Mouse (Mus musculus) Patski (cell line): ENCODE measurements around the gene Thop1. TPM values are rescaled to one million over a fixed set of nuclear protein-coding genes. Genes with fewer than 3 reads are reported as not detected.
A peak's percentile ranks its signal among the peaks of the same experiment; 100 is the strongest.

ENCODE experiments used
- ATAC-seq: fragments of 100-300 bp; one replicate; pipeline ENCODE4 v1.8.0; 2021
- CTCF ChIA-PET: fragments of 350-600 bp; sonication (Branson Sonifier 250); formaldehyde crosslinking; loops from one replicate; lab custom pipeline; 2022; ENCODE audit warnings: inconsistent platforms; lab: Charles Lee
- POLR2A ChIA-PET: fragments of 350-600 bp; sonication (Branson Sonifier 250); formaldehyde crosslinking; loops from one replicate; lab custom pipeline; 2022; ENCODE audit warnings: antibody characterized with exemption, inconsistent platforms; lab: Charles Lee
- DNase-seq: peaks from one replicate; pipeline ENCODE4 v3.0.0-alpha.2; 2011; ENCODE audit warnings: low read depth, low spot score
- H3K27me3 ChIP-seq: fragments of 371-371 bp; one replicate; pipeline ENCODE4 v1.5.1; 2021
- CTCF ChIP-seq: fragments of 100-300 bp; IDR thresholded peaks from one replicate; pipeline ENCODE4 v1.5.1; 2021
- in situ Hi-C: fragments of 300-500 bp; cut with MboI; formaldehyde crosslinking; loops from 3 replicates; pipeline ENCODE4 v1.11.1; 2018; ENCODE audit warnings: low pct_unique_long_range_greater_than_20kb, mixed read lengths
- polyA plus RNA-seq: library from polyadenylated mRNA; unstranded; gene quantifications from one replicate; pipeline ENCODE4 v1.2.3, GENCODE M21; 2021

Thop1 gene
- 43.3 TPM for polyA plus RNA-seq

GRCm38 (mm10) chr10:81069836-81070235 is at the start of gene Thop1:
TSS of gene Thop1 (plus strand) at chr10:81070035.
- no peaks in the 10 kb centered on the region for H3K27me3 ChIP-seq
- in situ Hi-C loops = loop anchor here (10.0 kb wide), 1 partner anchor 105 kb away; the partner anchor contains the start of gene Eef2
- TF ChIP-seq CTCF = no peak
- peak; percentile 93 for DNase-seq
- CTCF ChIA-PET = interaction anchor here (1.6 kb wide), 1 partner anchor 71 kb away, joined by 3 read pairs; no protein-coding TSS in a partner anchor
- ATAC-seq = peak; percentile 69
- POLR2A ChIA-PET = interaction anchor here (0.7 to 1.4 kb wide), 3 partner anchors 9 to 137 kb away, joined by 3 read pairs; partner anchors contain the start of gene Sgta

- CTCF ChIA-PET = no interaction called here
- DNase-seq = no peak
- no peak for TF ChIP-seq CTCF
- peaks cover 5% of the 10 kb centered on the region for H3K27me3 ChIP-seq
- POLR2A ChIA-PET = no interaction called here
- no peak for ATAC-seq
- in situ Hi-C loops = no loop called here
These were observed 49.6 kb upstream of the Thop1 start for GRCm38 (mm10) chr10:81020207-81020606.

GRCm38 (mm10) chr10:81021547-81022110 is 48.2 kb upstream of the Thop1 start:
- no peak for TF ChIP-seq CTCF
- ATAC-seq (no peak), DNase-seq (no peak)
- ChIA-PET CTCF (interaction anchor here (1.0 to 1.4 kb wide), 3 partner anchors 10 to 60 kb away, joined by 3 to 6 read pairs (median 3); no protein-coding TSS in a partner anchor), POLR2A (no interaction called here)
- peaks cover 5% of the 10 kb centered on the region for H3K27me3 ChIP-seq
- in situ Hi-C loops = no loop called here

GRCm38 (mm10) chr10:81022744-81023143 is 47.1 kb upstream of the Thop1 start:
- CTCF ChIA-PET = interaction anchor here (1.0 to 1.4 kb wide), 3 partner anchors 9 to 59 kb away, joined by 3 to 6 read pairs (median 3); no protein-coding TSS in a partner anchor
- no peak for DNase-seq
- no peak for ATAC-seq
- peaks cover 5% of the 10 kb centered on the region for H3K27me3 ChIP-seq
- in situ Hi-C loops = no loop called here
- POLR2A ChIA-PET = no interaction called here
- no peak for TF ChIP-seq CTCF

GRCm38 (mm10) chr10:81024346-81024937 is 45.4 kb upstream of the Thop1 start:
- ATAC-seq (no peak), DNase-seq (no peak)
- POLR2A ChIA-PET = no interaction called here
- TF ChIP-seq CTCF = no peak
- H3K27me3 ChIP-seq = peaks cover 5% of the 10 kb centered on the region
- in situ Hi-C loops = no loop called here
- CTCF ChIA-PET = interaction anchor here (1.0 kb wide), 1 partner anchor 17 kb away, joined by 3 read pairs; no protein-coding TSS in a partner anchor

GRCm38 (mm10) chr10:81025047-81025621 is 44.7 kb upstream of the Thop1 start:
- ATAC-seq (no peak), DNase-seq (no peak)
- ChIA-PET CTCF (interaction anchor here (1.0 kb wide), 1 partner anchor 16 kb away, joined by 3 read pairs; no protein-coding TSS in a partner anchor), POLR2A (no interaction called here)
- peaks cover 5% of the 10 kb centered on the region for H3K27me3 ChIP-seq
- in situ Hi-C loops = no loop called here
- no peak for TF ChIP-seq CTCF

- DNase-seq (no peak), ATAC-seq (no peak)
- CTCF ChIA-PET = interaction anchor here (1.0 to 2.1 kb wide), 3 partner anchors 9 to 15 kb away, joined by 3 to 14 read pairs (median 5); no protein-coding TSS in a partner anchor
- peaks cover 5% of the 10 kb centered on the region for H3K27me3 ChIP-seq
- in situ Hi-C loops = no loop called here
- POLR2A ChIA-PET = no interaction called here
- no peak for TF ChIP-seq CTCF
These were observed 44.1 kb upstream of the Thop1 start, which contains the start of gene Diras1 for GRCm38 (mm10) chr10:81025639-81026275. TSS of gene Diras1 (minus strand) at chr10:81025662.

GRCm38 (mm10) chr10:81026857-81027256 is 43.0 kb upstream of the Thop1 start:
- in situ Hi-C loops = no loop called here
- POLR2A ChIA-PET = no interaction called here
- DNase-seq (no peak), ATAC-seq (peak; percentile 8)
- CTCF ChIA-PET = interaction anchor here (0.6 to 2.1 kb wide), 3 partner anchors 10 to 27 kb away, joined by 3 to 14 read pairs (median 5); no protein-coding TSS in a partner anchor
- TF ChIP-seq CTCF = no peak
- H3K27me3 ChIP-seq = peaks cover 5% of the 10 kb centered on the region

GRCm38 (mm10) chr10:81027331-81027730 is 42.5 kb upstream of the Thop1 start:
- POLR2A ChIA-PET = no interaction called here
- peaks cover 3% of the 10 kb centered on the region for H3K27me3 ChIP-seq
- no peak for TF ChIP-seq CTCF
- ATAC-seq (peak; percentile 87), DNase-seq (no peak)
- in situ Hi-C loops = no loop called here
- CTCF ChIA-PET = interaction anchor here (0.6 to 2.1 kb wide), 3 partner anchors 10 to 27 kb away, joined by 3 to 14 read pairs (median 5); no protein-coding TSS in a partner anchor

- in situ Hi-C loops = no loop called here
- no peaks in the 10 kb centered on the region for H3K27me3 ChIP-seq
- DNase-seq (no peak), ATAC-seq (no peak)
- CTCF ChIA-PET = no interaction called here
- no peak for TF ChIP-seq CTCF
- POLR2A ChIA-PET = no interaction called here
These were observed 41.6 kb upstream of the Thop1 start for GRCm38 (mm10) chr10:81028219-81028618.
